In the genomic region with DNA sequence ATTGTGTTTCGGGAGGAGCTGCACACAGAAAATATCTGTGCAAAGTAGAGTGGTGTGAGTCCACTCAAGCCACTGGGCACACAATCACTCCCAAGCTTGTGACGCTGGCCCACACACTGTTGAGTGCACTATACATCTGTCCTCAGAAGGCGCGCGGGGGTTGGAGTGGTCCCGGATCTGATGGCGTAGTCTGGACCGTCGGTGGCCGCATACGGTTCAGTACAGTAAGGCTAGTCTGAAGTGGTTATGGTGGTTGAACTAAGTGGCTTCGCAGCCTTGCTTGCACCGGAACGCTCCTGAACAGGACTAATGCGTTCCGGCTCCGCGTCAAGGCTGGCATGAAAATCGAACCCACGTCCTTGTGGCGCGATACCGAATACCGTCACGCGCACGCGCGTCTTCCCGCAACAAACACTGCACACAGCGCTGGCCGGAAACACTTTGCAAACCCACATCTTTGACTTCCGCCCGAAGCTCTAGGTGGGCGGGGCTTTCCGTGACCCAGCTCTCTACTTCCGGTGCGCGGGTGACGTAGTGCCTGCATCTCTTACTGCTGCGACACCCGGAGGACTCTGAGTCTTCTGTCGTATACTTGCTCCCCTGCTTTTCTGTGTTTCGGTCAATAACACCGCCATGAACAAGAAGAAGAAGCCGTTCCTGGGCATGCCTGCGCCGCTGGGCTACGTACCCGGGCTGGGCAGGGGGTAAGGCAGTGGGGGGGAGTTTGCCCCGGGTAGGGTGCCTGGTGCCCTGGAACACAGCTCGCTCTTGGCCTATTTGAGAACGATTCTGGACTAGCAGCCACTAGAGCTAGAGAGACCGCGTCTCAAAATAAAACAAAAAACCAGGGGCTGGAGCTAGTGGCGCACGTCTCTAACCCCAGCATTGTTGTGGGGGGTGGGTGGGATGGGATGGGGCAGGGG, we compare ENCODE assay signal across 8 mouse cellular contexts. TPM values are rescaled to one million over a fixed set of nuclear protein-coding genes. Genes with fewer than 3 reads are reported as not detected.
A peak's percentile ranks its signal among the peaks of the same experiment; 100 is the strongest.
DNase-seq lines count a peak whose midpoint lies in the region; ATAC-seq lines count a peak whose summit lies in the region.

No protein-coding gene starts in this region.

- H3K4me2 ChIP-seq in heart, embryonic 16.5 days (ENCODE audit: low read depth, low read length) = peak overlapping the region; percentile 89
- peak overlapping the region; percentile 88 for H3K4me2 ChIP-seq in liver, embryonic 15.5 days
- peak overlapping the region; percentile 87 for H3K4me2 ChIP-seq in neural tube, embryonic 12.5 days (replicated peaks)

- H3K27ac ChIP-seq in forebrain, embryonic 10.5 days = peak overlapping the region; percentile 91
- peak overlapping the region; percentile 82 for H3K27ac ChIP-seq in heart, embryonic 16.5 days (ENCODE audit: low read length)
- H3K27ac ChIP-seq in liver, embryonic 15.5 days (replicated peaks) = peak overlapping the region; percentile 87
- H3K27ac ChIP-seq in neural tube, embryonic 12.5 days = no peak overlapping the region; the same call in 1 of the 2 replicates

- peaks cover 11% of the 10 kb centered on the region for H3K36me3 ChIP-seq in forebrain, embryonic 10.5 days (replicated peaks)
- no peaks in the 10 kb centered on the region for H3K36me3 ChIP-seq in heart, embryonic 16.5 days (ENCODE audit: control insufficient read depth, insufficient read depth)
- no peaks in the 10 kb centered on the region for H3K36me3 ChIP-seq in liver, embryonic 15.5 days (replicated peaks)
- H3K36me3 ChIP-seq in neural tube, embryonic 12.5 days = peaks cover 9% of the 10 kb centered on the region; the same call in 1 of the 2 replicates

- WGBS in forebrain, embryonic 10.5 days = 2% methylated on average over 57 of the region's 57 CpGs
- WGBS in heart, embryonic 16.5 days = under 1% methylated on average over 57 of the region's 57 CpGs
- 1% methylated on average over 57 of the region's 57 CpGs for WGBS in liver, embryonic 15.5 days (ENCODE audit: insufficient replicate concordance)
- 2% methylated on average over 57 of the region's 57 CpGs for WGBS in neural tube, embryonic 12.5 days

- no peaks in the 10 kb centered on the region for H3K9me3 ChIP-seq in forebrain, embryonic 10.5 days
- no peaks in the 10 kb centered on the region for H3K9me3 ChIP-seq in heart, embryonic 16.5 days (replicated peaks; ENCODE audit: control insufficient read depth, low read length)
- H3K9me3 ChIP-seq in liver, embryonic 15.5 days (replicated peaks) = no peaks in the 10 kb centered on the region
- no peaks in the 10 kb centered on the region for H3K9me3 ChIP-seq in neural tube, embryonic 12.5 days

- ATAC-seq in CD4-positive, CD25-positive, alpha-beta regulatory T cell, adult 4 months = peak; percentile 95
- peak; percentile 92 for ATAC-seq in heart, embryonic 16.5 days (replicated peaks; ENCODE audit: extremely low read depth, insufficient read depth, low FRiP score)
- peak; percentile 93 for ATAC-seq in liver, embryonic 15.5 days (ENCODE audit: insufficient read depth)
- ATAC-seq in neural tube, embryonic 12.5 days (ENCODE audit: low FRiP score, low read depth) = peak; percentile 90

- peaks cover 3% of the 10 kb centered on the region; the same call in 1 of the 2 replicates for H3K27me3 ChIP-seq in forebrain, embryonic 10.5 days (ENCODE audit: poor library complexity, severe bottlenecking)
- H3K27me3 ChIP-seq in heart, embryonic 16.5 days (ENCODE audit: control insufficient read depth, insufficient read depth, low read length) = no peaks in the 10 kb centered on the region
- H3K27me3 ChIP-seq in liver, embryonic 15.5 days = peaks cover 37% of the 10 kb centered on the region
- H3K27me3 ChIP-seq in neural tube, embryonic 12.5 days (replicated peaks) = no peaks in the 10 kb centered on the region

- peak; percentile 92 for DNase-seq in c-Kit-negative CD71-positive TER-119-positive erythroid progenitor cells, embryonic 14.5 days (ENCODE audit: low read depth, low spot score)
- DNase-seq in forebrain, embryonic 10.5 days (ENCODE audit: extremely low spot score, low spot score) = peak; percentile 98
- DNase-seq in kidney, postnatal 36 days = peak; percentile 98
- peak; percentile 97 for DNase-seq in telencephalon, adult 2 months (ENCODE audit: low read depth, low spot score)

- peak overlapping the region; percentile 94 for H3K9ac ChIP-seq in heart, embryonic 16.5 days (ENCODE audit: low read length)
- H3K9ac ChIP-seq in liver, embryonic 15.5 days = peak overlapping the region; percentile 93
- peak overlapping the region; percentile 80 for H3K9ac ChIP-seq in neural tube, embryonic 12.5 days

- peak overlapping the region; percentile 86 for H3K4me3 ChIP-seq in forebrain, embryonic 10.5 days
- H3K4me3 ChIP-seq in heart, embryonic 16.5 days (ENCODE audit: low read length) = peak overlapping the region; percentile 99
- peak overlapping the region; percentile 86 for H3K4me3 ChIP-seq in liver, embryonic 15.5 days (replicated peaks)
- H3K4me3 ChIP-seq in neural tube, embryonic 12.5 days = peak overlapping the region; percentile 86

- H3K4me1 ChIP-seq in forebrain, embryonic 10.5 days = peaks cover 48% of the 10 kb centered on the region
- H3K4me1 ChIP-seq in heart, embryonic 16.5 days (ENCODE audit: control insufficient read depth, insufficient read depth, low read length) = peaks cover 15% of the 10 kb centered on the region
- peaks cover 47% of the 10 kb centered on the region for H3K4me1 ChIP-seq in liver, embryonic 15.5 days (replicated peaks)
- H3K4me1 ChIP-seq in neural tube, embryonic 12.5 days = peaks cover 28% of the 10 kb centered on the region

RNA-seq across cellular contexts. Expression of a gene that starts 2.1 kb away (rescaled TPM):
- 1 to 10 TPM; 5.9 to 7.1 TPM for polyA plus RNA-seq in CD4-positive, CD25-positive, alpha-beta regulatory T cell, adult 4 months (2017; shearing (Covaris generic))
- 31.0 and 31.6 TPM in 2 replicates for polyA plus RNA-seq in forebrain, embryonic 10.5 days (2016; fragmentation: Nextera tagmentation; extraction: Ambion mirVana)
- 11.2 and 12.4 TPM in 2 replicates for polyA plus RNA-seq in heart, embryonic 16.5 days (2015; fragmentation: Nextera tagmentation; extraction: Ambion mirVana)
- 2.2 and 2.6 TPM in 2 replicates for polyA plus RNA-seq in liver, embryonic 15.5 days (2015; fragmentation: Nextera tagmentation; extraction: Ambion mirVana)
- polyA plus RNA-seq in neural tube, embryonic 12.5 days (2016; fragmentation: Nextera tagmentation; extraction: Ambion mirVana) = 107 and 112 TPM in 2 replicates

RNA-seq across cellular contexts. Expression of a gene that starts 8.5 kb away (rescaled TPM):
- 10 to 100 TPM; 19.0 to 45.0 TPM for polyA plus RNA-seq in CD4-positive, CD25-positive, alpha-beta regulatory T cell, adult 4 months (2017; shearing (Covaris generic))
- polyA plus RNA-seq in forebrain, embryonic 10.5 days (2016; fragmentation: Nextera tagmentation; extraction: Ambion mirVana) = 42.2 and 44.0 TPM in 2 replicates
- polyA plus RNA-seq in heart, embryonic 16.5 days (2015; fragmentation: Nextera tagmentation; extraction: Ambion mirVana) = 22.8 and 26.0 TPM in 2 replicates
- 9.3 and 9.6 TPM in 2 replicates for polyA plus RNA-seq in liver, embryonic 15.5 days (2015; fragmentation: Nextera tagmentation; extraction: Ambion mirVana)
- 86.5 and 89.6 TPM in 2 replicates for polyA plus RNA-seq in neural tube, embryonic 12.5 days (2016; fragmentation: Nextera tagmentation; extraction: Ambion mirVana)

RNA-seq across cellular contexts. Expression of a gene that starts 9.4 kb away (rescaled TPM):
- polyA plus RNA-seq in CD4-positive, CD25-positive, alpha-beta regulatory T cell, adult 4 months (2017; shearing (Covaris generic)) = 100 to 1,000 TPM in 1 of 2 experiments, 10 to 100 TPM in 1; 86.8 to 115 TPM
- polyA plus RNA-seq in forebrain, embryonic 10.5 days (2016; fragmentation: Nextera tagmentation; extraction: Ambion mirVana) = 78.5 and 86.9 TPM in 2 replicates
- polyA plus RNA-seq in heart, embryonic 16.5 days (2015; fragmentation: Nextera tagmentation; extraction: Ambion mirVana) = 47.4 and 47.6 TPM in 2 replicates
- 23.8 and 25.9 TPM in 2 replicates for polyA plus RNA-seq in liver, embryonic 15.5 days (2015; fragmentation: Nextera tagmentation; extraction: Ambion mirVana)
- polyA plus RNA-seq in neural tube, embryonic 12.5 days (2016; fragmentation: Nextera tagmentation; extraction: Ambion mirVana) = 72.9 and 78.0 TPM in 2 replicates

RNA-seq across cellular contexts. Expression of a gene that starts 16.4 kb away (rescaled TPM):
- 100 to 1,000 TPM; 178 to 280 TPM for polyA plus RNA-seq in CD4-positive, CD25-positive, alpha-beta regulatory T cell, adult 4 months (2017; shearing (Covaris generic))
- 40.7 and 41.3 TPM in 2 replicates for polyA plus RNA-seq in forebrain, embryonic 10.5 days (2016; fragmentation: Nextera tagmentation; extraction: Ambion mirVana)
- 77.3 and 85.8 TPM in 2 replicates for polyA plus RNA-seq in heart, embryonic 16.5 days (2015; fragmentation: Nextera tagmentation; extraction: Ambion mirVana)
- polyA plus RNA-seq in liver, embryonic 15.5 days (2015; fragmentation: Nextera tagmentation; extraction: Ambion mirVana) = 20.4 and 27.5 TPM in 2 replicates
- 59.9 and 65.9 TPM in 2 replicates for polyA plus RNA-seq in neural tube, embryonic 12.5 days (2016; fragmentation: Nextera tagmentation; extraction: Ambion mirVana)

RNA-seq across cellular contexts. Expression of a gene that starts 55.7 kb away (rescaled TPM):
- not detected for polyA plus RNA-seq in CD4-positive, CD25-positive, alpha-beta regulatory T cell, adult 4 months (2017; shearing (Covaris generic))
- polyA plus RNA-seq in forebrain, embryonic 10.5 days (2016; fragmentation: Nextera tagmentation; extraction: Ambion mirVana) = 0.21 and 0.26 TPM in 2 replicates
- polyA plus RNA-seq in heart, embryonic 16.5 days (2015; fragmentation: Nextera tagmentation; extraction: Ambion mirVana) = not detected in 2 replicates
- not detected in 2 replicates for polyA plus RNA-seq in liver, embryonic 15.5 days (2015; fragmentation: Nextera tagmentation; extraction: Ambion mirVana)
- not detected in 2 replicates for polyA plus RNA-seq in neural tube, embryonic 12.5 days (2016; fragmentation: Nextera tagmentation; extraction: Ambion mirVana)
